ENCODE assay signal across 8 mouse cellular contexts in genomic region chr1:185454575-185454954, GRCm38 (mm10). TPM values are rescaled to one million over a fixed set of nuclear protein-coding genes. Genes with fewer than 3 reads are reported as not detected.
DNase-seq lines count a peak whose midpoint lies in the region; ATAC-seq and TF ChIP-seq lines count a peak whose summit lies in the region.

Slc30a10 (plus strand) TSS chr1:185454848.

- peak; percentile 31 to 33 for DNase-seq in left cerebral cortex, adult 18-20 months (ENCODE audit: low spot score in 2 of 2)
- DNase-seq in left cerebral cortex, adult 11 months (ENCODE audit: low spot score): no peak
- DNase-seq in c-Kit-positive CD71-negative TER-119-negative erythroid progenitor cells, embryonic 14.5 days (ENCODE audit: low read depth): peak; percentile 56
- DNase-seq in liver, adult 2 months (ENCODE audit: extremely low read depth, low read depth, low spot score): peak; percentile 69
- peak; percentile 30 for DNase-seq in retina, postnatal 7 days (ENCODE audit: low read depth, low spot score)
- no peak for DNase-seq in adipocyte (ENCODE audit: low spot score)

- 1% methylated on average over 18 of the region's 18 CpGs for WGBS in hindbrain, embryonic 16.5 days
- WGBS in liver, adult 2 months: 2% methylated on average over 18 of the region's 18 CpGs

- H3K27me3 ChIP-seq in hindbrain, embryonic 16.5 days (replicated peaks; ENCODE audit: control insufficient read depth, insufficient read depth, low read length): no peaks in the 10 kb centered on the region
- H3K27me3 ChIP-seq in liver, adult 2 months (ENCODE audit: control insufficient read depth, insufficient read depth, low read length): no peaks in the 10 kb centered on the region

- H3K9ac ChIP-seq in hindbrain, embryonic 16.5 days (ENCODE audit: low read depth, low read length): peak within 1 kb of the TSS; percentile 83
- H3K9ac ChIP-seq in liver, adult 2 months (ENCODE audit: low read depth, low read length): peak within 1 kb of the TSS; percentile 86

- no peak for TF ChIP-seq CTCF in liver, adult 2 months (IDR thresholded peaks at IDR 0.05; ENCODE audit: low read depth, low read length)

- H3K36me3 ChIP-seq in hindbrain, embryonic 16.5 days (ENCODE audit: control insufficient read depth, insufficient read depth, low read length): no peaks in the 10 kb centered on the region
- no peaks in the 10 kb centered on the region for H3K36me3 ChIP-seq in liver, adult 2 months (ENCODE audit: control insufficient read depth, insufficient read depth, low read length)

- peak within 1 kb of the TSS; percentile 62 for H3K4me3 ChIP-seq in hindbrain, embryonic 16.5 days (ENCODE audit: low read length)
- H3K4me3 ChIP-seq in liver, adult 2 months (ENCODE audit: insufficient read depth, low read depth, low read length): peak within 1 kb of the TSS; percentile 81

- H3K9me3 ChIP-seq in hindbrain, embryonic 16.5 days (ENCODE audit: control insufficient read depth, low read length): no peaks in the 10 kb centered on the region

- peaks cover 10% of the 10 kb centered on the region for H3K79me2 ChIP-seq in liver, adult 2 months (ENCODE audit: control insufficient read depth, insufficient read depth, low read length)

- peak within 1 kb of the TSS; percentile 67 for H3K4me2 ChIP-seq in hindbrain, embryonic 16.5 days (ENCODE audit: low read length)

- H3K4me1 ChIP-seq in hindbrain, embryonic 16.5 days (ENCODE audit: control insufficient read depth, insufficient read depth, low read depth, low read length): peaks cover 10% of the 10 kb centered on the region
- H3K4me1 ChIP-seq in liver, adult 2 months (ENCODE audit: control insufficient read depth, insufficient read depth, low read length): peaks cover 13% of the 10 kb centered on the region

- peak within 1 kb of the TSS; percentile 73 for H3K27ac ChIP-seq in hindbrain, embryonic 16.5 days (ENCODE audit: low read depth, low read length)
- peak within 1 kb of the TSS; percentile 84 for H3K27ac ChIP-seq in liver, adult 2 months (replicated peaks; ENCODE audit: insufficient read depth, low read depth, low read length)

- ATAC-seq in erythroid progenitor cell, adult 5-6 weeks (replicated peaks; ENCODE audit: low FRiP score, poor library complexity, severe bottlenecking): peak; percentile 96
- peak; percentile 92 for ATAC-seq in hindbrain, embryonic 16.5 days

- TF ChIP-seq POLR2A in liver, adult 2 months (IDR thresholded peaks at IDR 0.05; ENCODE audit: extremely low read depth, insufficient read depth, low read length): 0 out of 2 replicates have a peak, but pooled peaks have one; percentile 28

RNA-seq across cellular contexts. Expression of gene Slc30a10, which starts in this region (rescaled TPM):
- 1 to 10 TPM; 7.4 to 8.8 TPM for total RNA-seq in left cerebral cortex, adult 18-20 months (2021)
- 6.8 and 17.6 TPM in 2 replicates for total RNA-seq in erythroid progenitor cell, adult 5-6 weeks (2015; ENCODE audit: low replicate concordance)
- 7.7 and 8.9 TPM in 2 replicates for total RNA-seq in erythroid progenitor cell, adult 5-6 weeks (2017; ENCODE audit: low replicate concordance)
- polyA plus RNA-seq in hindbrain, embryonic 16.5 days (2015; fragmentation: Nextera tagmentation; extraction: Ambion mirVana): 8.3 and 10.0 TPM in 2 replicates
- total RNA-seq in liver, adult 2 months (2014; rRNA removed): 7.6 and 9.2 TPM in 2 replicates
- 23.5 and 26.6 TPM in 2 replicates for polyA plus RNA-seq in liver, adult 2 months (2012; rRNA removed)

Comparison
In these comparisons a context has a peak if more than half of its experiments do, and no peak if none do; other contexts are left out.
1. DNase-seq: peak in left cerebral cortex, adult 18-20 months (2 of 2), c-Kit-positive CD71-negative TER-119-negative erythroid progenitor cells, embryonic 14.5 days (single experiment), liver, adult 2 months (single experiment) and retina, postnatal 7 days (single experiment); none in left cerebral cortex, adult 11 months (single experiment) and adipocyte (single experiment).